Mouse (Mus musculus) embryonic fibroblast, embryonic 13.5 days (primary cell): ENCODE data around the gene Serp2. TPM values are rescaled to one million over a fixed set of nuclear protein-coding genes. Genes with fewer than 3 reads are reported as not detected.
"Not testable (repeated sequence)": the region's sequence is repeated elsewhere in the genome, so short reads cannot be mapped to it uniquely, and the experiment has no call there.

Source experiments
- H3K27ac ChIP-seq: 2 replicates; pipeline ENCODE4 v1.5.1; 2012; ENCODE audit warnings: low read length, control low read depth, inconsistent platforms; ENCODE audit not compliant: insufficient read depth
- H3K4me1 ChIP-seq: 2 replicates; pipeline ENCODE4 v1.6.1; 2011; ENCODE audit warnings: low read length; ENCODE audit not compliant: control insufficient read depth, insufficient read depth
- H3K4me3 ChIP-seq: 2 replicates; pipeline ENCODE4 v1.5.1; 2011; ENCODE audit warnings: mild to moderate bottlenecking, control low read depth, low read length; ENCODE audit not compliant: insufficient read depth
- CTCF ChIP-seq: IDR thresholded peaks from 2 replicates; pipeline ENCODE4 v1.5.1; 2011; ENCODE audit warnings: mild to moderate bottlenecking, control low read depth, low read length, moderate library complexity, borderline replicate concordance; ENCODE audit not compliant: insufficient read depth
- POLR2A ChIP-seq: IDR thresholded peaks from 2 replicates; pipeline ENCODE4 v1.6.1; 2011; ENCODE audit warnings: low read depth, mild to moderate bottlenecking, control low read depth, low read length, moderate library complexity
- polyA plus RNA-seq: library from polyadenylated mRNA; stranded (reverse); fragments of >200 nt; gene quantifications from 2 replicates; pipeline ENCODE4 v1.2.4, GENCODE M21; 2011; ENCODE audit warnings: low read depth; ENCODE audit not compliant: missing spikeins, insufficient read length

Serp2 gene
- polyA plus RNA-seq, 1 experiment, result 3.5 TPM

DNA sequence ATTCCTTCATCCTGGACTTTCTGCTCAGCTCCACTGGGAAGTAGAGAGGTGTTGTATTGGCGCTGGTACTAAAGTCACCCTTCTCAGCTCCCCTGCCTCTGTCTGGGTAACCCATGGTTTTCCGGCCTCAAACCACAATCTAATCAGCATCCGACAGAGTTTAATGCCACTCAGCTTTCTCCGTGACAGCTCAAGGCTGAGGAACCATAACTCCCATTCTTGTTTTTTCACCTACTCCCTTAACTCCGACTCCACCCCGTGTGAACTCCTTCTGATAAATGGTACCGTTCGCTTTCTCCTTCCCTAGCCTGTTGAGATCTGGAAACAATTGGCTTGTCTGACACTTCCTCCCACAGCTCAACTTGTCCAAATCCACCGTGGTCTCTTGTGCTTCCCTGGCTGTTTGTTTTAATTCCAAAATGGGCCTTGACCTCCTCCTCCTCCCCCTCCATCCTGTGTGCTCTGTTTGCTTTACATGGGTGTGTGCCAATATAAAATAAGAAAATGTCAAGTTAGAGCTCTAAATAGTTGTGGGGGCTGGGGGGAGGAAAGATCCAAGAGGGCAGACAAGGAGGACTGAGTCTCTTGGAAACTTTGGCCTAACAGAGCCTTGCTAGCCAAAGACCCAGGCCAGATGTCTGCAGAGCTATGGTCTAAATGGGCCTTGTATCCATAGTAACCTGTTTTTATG lies 12.7 kb upstream of the Serp2 start:
- TF ChIP-seq POLR2A (0 out of 2 replicates have a peak, but pooled peaks have one; percentile 25), CTCF (no peak)
- peaks cover 10% of the 10 kb centered on the region for H3K4me1 ChIP-seq
- H3K4me3 ChIP-seq, result no peak overlapping the region

DNA sequence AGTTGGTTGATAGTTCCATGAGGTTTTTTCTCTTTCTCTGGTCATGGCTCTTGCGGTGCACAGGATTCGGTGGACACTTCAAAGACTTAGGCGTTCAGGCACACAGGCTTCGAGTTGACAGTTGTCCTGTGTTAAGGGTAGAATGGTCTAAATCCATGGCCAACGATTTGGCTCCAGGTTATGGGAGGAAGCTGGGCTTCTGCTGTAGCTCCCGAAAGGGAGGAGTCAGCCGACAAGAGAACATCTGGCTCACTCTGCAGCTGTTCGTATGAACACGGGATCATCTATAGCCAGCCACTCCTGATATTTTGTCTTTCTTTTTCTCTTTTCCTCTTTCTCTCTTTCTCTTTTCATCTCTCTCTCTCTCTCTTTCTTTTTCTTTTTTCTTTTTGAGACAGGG lies 11.9 kb upstream of the Serp2 start:
- TF ChIP-seq CTCF (no peak), POLR2A (no peak)
- H3K4me1 ChIP-seq, result peaks cover 10% of the 10 kb centered on the region
- H3K27ac ChIP-seq, result no peak overlapping the region

More for the DNA sequence above, 12.7 kb upstream of the Serp2 start:
- peak overlapping the region; percentile 66 for H3K27ac ChIP-seq

DNA sequence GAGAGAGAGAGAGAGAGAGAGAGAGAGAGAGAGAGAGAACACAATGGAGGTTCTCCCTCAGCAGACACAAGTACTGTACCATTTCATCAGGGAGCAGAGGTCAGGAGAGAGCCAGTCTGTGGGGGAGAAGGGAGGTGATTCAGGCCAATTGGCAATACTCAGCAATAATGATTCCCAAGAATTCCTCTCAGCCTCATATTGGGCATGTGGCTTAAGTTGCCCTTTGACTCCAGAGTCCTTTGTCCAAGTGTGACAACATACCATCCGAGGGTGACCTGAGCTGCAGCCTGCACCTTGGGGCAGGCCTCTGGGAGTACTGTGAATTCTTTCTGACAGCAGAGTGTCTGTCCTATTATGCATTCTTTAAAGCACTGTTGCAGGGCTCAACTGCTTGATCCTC lies 10.6 kb upstream of the Serp2 start:
- Histone ChIP-seq H3K27ac (no peak overlapping the region), H3K4me1 (peaks cover 10% of the 10 kb centered on the region), H3K4me3 (no peak overlapping the region)
- TF ChIP-seq CTCF (no peak), POLR2A (no peak)

More for the DNA sequence above, 11.9 kb upstream of the Serp2 start:
- no peak overlapping the region for H3K4me3 ChIP-seq

DNA sequence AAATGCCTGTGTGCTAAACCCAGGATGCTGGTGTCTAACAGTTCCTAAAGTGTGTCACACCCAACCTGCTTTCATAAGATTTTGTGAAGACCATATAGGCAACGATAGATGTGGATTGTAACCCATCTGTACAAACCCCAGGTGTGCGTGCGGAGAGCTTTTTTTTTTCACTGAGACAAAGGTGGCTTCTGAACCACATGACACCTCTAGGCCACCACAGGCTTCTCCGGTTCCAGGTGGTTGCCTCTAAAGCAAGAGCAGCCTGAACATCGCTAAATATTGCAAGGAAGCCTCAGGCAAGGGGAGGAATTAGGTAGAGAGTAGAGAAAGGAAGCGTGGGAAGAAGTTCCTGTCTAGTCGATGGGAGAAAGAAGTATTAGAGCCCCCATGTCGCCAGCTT lies 10.0 kb upstream of the Serp2 start:
- no peak for TF ChIP-seq CTCF
- no peak for TF ChIP-seq POLR2A
- no peak overlapping the region for H3K4me3 ChIP-seq
- H3K4me1 ChIP-seq, result peaks cover 10% of the 10 kb centered on the region
- H3K27ac ChIP-seq, result no peak overlapping the region

DNA sequence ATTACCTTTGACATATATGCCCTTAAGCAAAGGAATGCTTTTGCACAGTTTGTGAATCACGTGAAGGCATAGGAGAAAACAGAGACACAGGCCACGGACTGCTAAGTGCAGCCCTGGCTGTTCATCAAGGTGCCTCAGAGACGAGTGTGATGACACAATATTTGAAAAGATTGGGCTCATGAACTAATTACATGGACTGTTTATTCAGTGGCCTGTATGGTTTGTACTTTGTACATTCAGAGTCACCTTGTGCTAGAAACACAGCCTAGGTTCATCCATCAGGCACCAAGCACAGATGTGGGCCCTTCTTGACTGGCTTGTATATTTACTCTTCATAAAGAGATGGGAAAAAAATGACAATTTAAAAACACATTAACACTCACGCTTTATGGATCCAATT lies 9.5 kb upstream of the Serp2 start:
- TF ChIP-seq CTCF (no peak), POLR2A (no peak)
- peaks cover 10% of the 10 kb centered on the region for H3K4me1 ChIP-seq
- no peak overlapping the region for H3K27ac ChIP-seq
- H3K4me3 ChIP-seq, result no peak overlapping the region

DNA sequence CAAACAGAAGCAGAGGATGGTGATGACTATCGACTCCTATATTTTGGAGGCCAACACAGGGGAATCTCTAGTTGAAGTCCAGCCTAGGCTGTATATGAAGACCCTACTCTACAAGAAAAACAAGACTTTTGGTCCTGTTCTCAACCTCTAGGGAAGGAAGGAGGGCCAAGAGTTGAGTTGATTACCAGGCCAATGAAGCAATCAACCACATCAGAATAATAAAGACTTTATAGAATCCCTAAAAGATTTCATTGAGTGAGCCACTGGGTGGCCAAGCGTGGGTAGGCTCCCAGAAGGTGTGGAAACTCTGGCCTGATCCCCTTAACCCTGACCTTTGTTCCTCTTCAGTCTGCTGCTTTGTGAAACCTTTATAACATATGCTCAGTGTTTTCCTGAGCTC lies 2.5 kb upstream of the Serp2 start:
- TF ChIP-seq POLR2A (no peak), CTCF (no peak)
- Histone ChIP-seq H3K4me1 (no peaks in the 10 kb centered on the region), H3K27ac (no peak overlapping the region), H3K4me3 (no peak overlapping the region)

DNA sequence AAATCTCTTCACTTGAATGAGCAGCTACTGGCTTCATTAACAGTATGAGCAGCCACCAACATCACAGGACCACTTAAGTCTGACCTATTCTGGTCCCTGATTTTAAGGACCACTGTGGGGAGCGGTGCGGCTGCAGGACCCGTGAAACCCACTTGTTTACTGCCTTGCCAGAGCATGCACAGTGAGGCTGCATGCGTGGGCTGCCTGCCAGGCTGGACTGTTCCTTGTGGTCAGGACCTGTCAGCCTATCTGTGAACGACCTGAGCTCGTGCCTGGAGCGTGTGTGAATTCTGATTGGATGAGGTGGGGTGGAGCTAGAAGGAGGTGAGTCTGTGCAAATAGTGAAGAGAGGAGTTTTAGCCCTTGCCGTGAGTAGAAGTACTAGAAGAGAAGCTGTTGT lies 1.5 kb upstream of the Serp2 start:
- not testable (repeated sequence) for H3K27ac ChIP-seq, H3K4me1 ChIP-seq, H3K4me3 ChIP-seq

DNA sequence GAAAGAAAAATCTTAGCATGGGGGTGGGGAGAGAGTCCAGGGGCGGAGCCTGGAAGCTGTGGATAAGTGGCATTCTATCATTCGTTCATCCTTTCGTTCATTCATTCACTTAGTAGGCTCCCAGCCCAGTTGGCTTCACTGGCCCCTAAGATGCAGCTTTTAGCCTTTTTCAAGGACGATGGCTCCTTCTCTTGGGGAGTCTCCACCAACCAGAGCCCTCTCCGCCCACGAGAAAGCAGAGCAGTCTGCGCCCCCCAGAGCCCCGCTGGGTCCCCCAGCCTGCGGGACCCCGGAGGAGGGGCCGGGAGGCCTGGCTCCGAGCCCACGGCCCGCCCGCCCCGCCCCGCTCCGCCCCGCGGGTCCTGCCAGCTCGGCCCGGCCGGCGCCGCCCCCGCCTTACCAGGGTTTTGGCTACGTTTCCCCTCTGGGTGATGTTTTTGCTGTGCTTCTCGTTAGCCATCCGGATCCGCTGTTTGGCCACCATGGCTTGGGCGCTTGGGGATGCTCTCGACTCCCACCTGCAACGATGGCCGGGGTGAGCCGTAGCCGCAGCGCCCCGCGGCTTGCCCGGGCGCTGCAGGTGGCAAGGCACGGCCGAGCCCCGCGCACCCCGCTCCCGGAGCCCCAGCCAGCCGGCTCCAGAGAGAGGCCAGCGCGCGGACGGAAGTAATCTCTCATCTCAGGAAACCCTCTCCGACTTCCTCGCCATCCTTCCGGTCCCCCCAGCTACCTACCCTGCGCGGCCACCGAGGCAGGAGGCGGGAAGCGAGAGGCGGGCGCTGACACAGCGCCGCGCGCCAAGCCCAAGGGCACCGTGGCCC lies 448 bp downstream of the Serp2 start:
- no peaks in the 10 kb centered on the region; the same call in 1 of the 2 replicates for H3K4me1 ChIP-seq
- TF ChIP-seq POLR2A (peak; percentile 51), CTCF (no peak)

DNA sequence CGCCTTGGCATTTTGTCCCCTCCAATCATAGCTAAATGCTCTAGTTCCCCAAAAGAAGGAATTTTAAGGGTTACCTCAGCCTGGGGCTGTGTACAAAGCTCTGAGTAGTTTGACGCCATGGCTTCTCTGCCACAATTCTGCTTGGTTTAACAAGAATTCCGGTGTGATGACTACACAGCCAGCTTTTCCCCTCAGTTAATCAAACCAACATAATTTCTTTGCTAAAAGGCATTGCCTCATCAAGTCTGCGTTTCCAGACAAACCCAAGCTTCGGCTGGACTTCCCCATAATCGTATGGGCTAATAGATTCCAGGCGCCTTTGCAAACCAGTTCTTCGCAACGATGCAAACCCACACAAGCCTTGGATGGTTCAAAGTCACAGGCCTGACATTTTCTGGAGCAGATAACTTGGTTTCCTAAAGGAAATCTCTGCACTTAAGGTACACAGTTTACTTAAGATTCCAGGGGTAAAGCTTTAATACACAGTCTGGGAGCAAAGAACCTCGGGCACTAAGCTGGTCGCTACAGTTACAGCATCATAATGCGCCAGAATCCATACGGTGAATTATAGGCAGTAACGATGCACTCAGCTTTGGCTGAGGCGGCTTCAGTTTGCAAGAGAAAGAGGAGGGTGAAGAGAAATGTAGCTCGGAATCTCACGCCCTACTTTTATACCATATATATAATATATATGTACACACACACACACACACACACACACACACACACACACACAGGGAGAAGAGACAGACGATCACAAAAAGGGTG lies 1.2 kb downstream of the Serp2 start:
- TF ChIP-seq POLR2A (no peak), CTCF (no peak)
- Histone ChIP-seq H3K4me3 (peak overlapping the region; percentile 62), H3K27ac (peak overlapping the region; percentile 93), H3K4me1 (no peaks in the 10 kb centered on the region; the same call in 1 of the 2 replicates)

More for the DNA sequence above, 448 bp downstream of the Serp2 start:
- peak overlapping the region; percentile 62 for H3K4me3 ChIP-seq
- peak overlapping the region; percentile 93 for H3K27ac ChIP-seq

DNA sequence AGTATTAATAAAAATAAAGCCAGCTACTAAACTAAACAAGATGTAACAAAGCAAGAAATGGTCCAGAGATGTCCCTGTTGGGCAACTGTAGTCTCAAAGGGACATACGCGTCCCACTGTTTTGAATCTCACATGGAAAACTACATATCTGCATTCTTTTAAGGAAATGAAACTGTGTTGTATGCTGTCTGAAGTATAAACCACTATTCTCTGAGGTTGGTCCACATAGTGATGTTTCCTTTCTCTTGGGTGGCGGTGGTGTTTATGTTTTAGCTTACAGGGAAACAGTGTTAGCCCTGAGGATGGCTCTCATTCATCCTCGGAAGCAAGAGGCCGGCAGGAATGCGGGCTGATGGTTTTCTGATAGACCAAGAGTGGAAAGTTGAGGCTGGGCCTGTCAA lies 12.6 kb downstream of the Serp2 start:
- H3K4me3 ChIP-seq, result no peak overlapping the region

More for the DNA sequence above, 12.6 kb downstream of the Serp2 start:
- Histone ChIP-seq H3K4me1 (no peaks in the 10 kb centered on the region), H3K27ac (no peak overlapping the region)
- TF ChIP-seq CTCF (no peak), POLR2A (no peak)
